Mouse (Mus musculus) heart, embryonic 16.5 days (tissue): ENCODE results near the gene Arpp19. TPM values are rescaled to one million over a fixed set of nuclear protein-coding genes. Genes with fewer than 3 reads are reported as not detected.

Experiments
- ATAC-seq: fragments of 200-750 bp; cut with Nextera tagmentation; replicated peaks from 2 replicates; pipeline ENCODE4 v1.8.0; 2017; ENCODE audit warnings: moderate number of reproducible peaks; ENCODE audit not compliant: insufficient read depth, low FRiP score; ENCODE audit errors: extremely low read depth
- H3K27ac ChIP-seq: fragments of 300-500 bp; sonication (generic); 2 replicates; pipeline ENCODE4 v1.5.1; 2014; ENCODE audit warnings: mild to moderate bottlenecking, low read length, control low read depth, moderate library complexity
- H3K27me3 ChIP-seq: fragments of 300-500 bp; sonication (generic); 2 replicates; pipeline ENCODE4 v1.6.1; 2014; ENCODE audit warnings: low read length, mixed read lengths; ENCODE audit not compliant: control insufficient read depth, insufficient read depth
- H3K36me3 ChIP-seq: fragments of 300-500 bp; sonication (generic); 2 replicates; pipeline ENCODE4 v1.6.1; 2014; ENCODE audit not compliant: control insufficient read depth, insufficient read depth
- H3K4me1 ChIP-seq: fragments of 300-500 bp; sonication (generic); 2 replicates; pipeline ENCODE4 v1.6.1; 2014; ENCODE audit warnings: low read length, mixed read lengths; ENCODE audit not compliant: control insufficient read depth, insufficient read depth
- H3K4me2 ChIP-seq: fragments of 300-500 bp; sonication (generic); 2 replicates; pipeline ENCODE4 v1.6.1; 2014; ENCODE audit warnings: low read depth, mild to moderate bottlenecking, control low read depth, low read length
- H3K4me3 ChIP-seq: fragments of 300-500 bp; sonication (generic); 2 replicates; pipeline ENCODE4 v1.5.1; 2014; ENCODE audit warnings: mild to moderate bottlenecking, control low read depth, low read length
- H3K9ac ChIP-seq: fragments of 300-500 bp; sonication (generic); 2 replicates; pipeline ENCODE4 v1.6.1; 2014; ENCODE audit warnings: low read length, control low read depth
- H3K9me3 ChIP-seq: fragments of 300-500 bp; sonication (generic); replicated peaks from 2 replicates; pipeline ENCODE4 v1.6.1; 2016; ENCODE audit warnings: low read length; ENCODE audit not compliant: control insufficient read depth
- WGBS: fragments of 180-500 bp; shearing (Covaris S2); extraction: QIAGEN DNeasy Blood & Tissue Kit; methylation state at CpG from one replicate; pipeline ENCODE4 v1.1.7; 2014; 5-methylcytosine and 5-hydroxymethylcytosine counted together
- polyA plus RNA-seq: library from polyadenylated mRNA; unstranded; fragments of >200 nt; fragmentation: Nextera tagmentation; extraction: Ambion mirVana; gene quantifications from 2 replicates; pipeline ENCODE4 v1.2.1, GENCODE M21; 2015

The Arpp19 gene
- polyA plus RNA-seq, 1 experiment from 2014 or later = 195 TPM

DNA sequence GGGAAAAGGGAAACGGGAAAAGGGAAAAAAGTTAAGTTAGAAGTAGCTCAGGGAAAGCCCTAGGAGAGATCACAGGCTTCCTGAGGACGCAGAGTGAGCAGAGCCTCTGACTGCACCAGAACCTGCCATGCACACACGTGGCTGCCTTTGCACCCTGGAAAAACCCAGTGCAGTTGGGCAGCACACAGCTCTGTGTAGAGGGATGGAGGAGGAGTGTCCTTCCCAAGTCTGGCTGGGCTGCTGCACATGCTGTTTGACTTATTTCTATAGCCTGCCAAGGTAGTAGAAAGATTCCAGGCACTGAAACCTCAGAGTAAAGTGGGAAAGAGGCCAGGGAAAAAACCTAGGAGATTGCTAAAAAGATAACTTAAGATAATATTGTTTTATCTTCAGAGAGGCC, 35.2 kb upstream of the Arpp19 start:
- no peak for ATAC-seq
- H3K27ac ChIP-seq = no peak overlapping the region

DNA sequence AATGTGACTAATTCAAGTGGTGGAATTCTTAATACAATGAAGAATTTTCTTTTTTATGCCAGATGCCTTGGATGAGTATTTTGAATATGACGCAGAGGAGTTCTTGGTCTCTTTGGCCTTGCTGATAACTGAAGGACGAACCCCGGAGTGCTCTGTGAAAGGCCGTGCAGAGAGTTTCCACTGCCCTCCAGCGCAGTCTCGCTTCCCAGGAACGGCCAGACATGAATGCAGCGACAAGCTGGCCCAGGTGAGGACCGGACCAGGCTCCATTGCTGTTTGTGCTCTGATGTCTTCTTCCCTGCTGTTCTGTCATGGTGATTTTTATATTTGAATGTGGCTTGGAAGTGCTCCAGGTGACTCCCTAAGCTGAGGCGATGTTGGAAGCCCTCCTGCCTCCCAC, 33.2 kb upstream of the Arpp19 start:
- Histone ChIP-seq H3K4me1 (peaks cover 10% of the 10 kb centered on the region), H3K9ac (no peak overlapping the region), H3K27me3 (no peaks in the 10 kb centered on the region), H3K4me3 (no peak overlapping the region), H3K9me3 (no peaks in the 10 kb centered on the region), H3K27ac (no peak overlapping the region), H3K36me3 (peaks cover 17% of the 10 kb centered on the region), H3K4me2 (no peak overlapping the region)
- 74% methylated on average over 10 of the region's 10 CpGs for WGBS
- no peak for ATAC-seq

More for the DNA sequence above, 35.2 kb upstream of the Arpp19 start:
- H3K27me3 ChIP-seq = no peaks in the 10 kb centered on the region
- H3K9ac ChIP-seq = no peak overlapping the region
- WGBS = 63% methylated on average over 3 of the region's 3 CpGs
- H3K36me3 ChIP-seq = peaks cover 9% of the 10 kb centered on the region; the same call in 1 of the 2 replicates
- no peaks in the 10 kb centered on the region for H3K9me3 ChIP-seq
- H3K4me3 ChIP-seq = no peak overlapping the region
- peaks cover 10% of the 10 kb centered on the region for H3K4me1 ChIP-seq
- no peak overlapping the region for H3K4me2 ChIP-seq

GRCm38 (mm10) chr9:75016591-75016990, 20.8 kb upstream of the Arpp19 start:
- Histone ChIP-seq H3K4me3 (no peak overlapping the region), H3K9me3 (no peaks in the 10 kb centered on the region), H3K27me3 (no peaks in the 10 kb centered on the region), H3K27ac (no peak overlapping the region), H3K9ac (no peak overlapping the region), H3K36me3 (peaks cover 26% of the 10 kb centered on the region), H3K4me1 (no peaks in the 10 kb centered on the region), H3K4me2 (no peak overlapping the region)
- WGBS = 94% methylated on average over 2 of the region's 2 CpGs
- no peak for ATAC-seq

DNA sequence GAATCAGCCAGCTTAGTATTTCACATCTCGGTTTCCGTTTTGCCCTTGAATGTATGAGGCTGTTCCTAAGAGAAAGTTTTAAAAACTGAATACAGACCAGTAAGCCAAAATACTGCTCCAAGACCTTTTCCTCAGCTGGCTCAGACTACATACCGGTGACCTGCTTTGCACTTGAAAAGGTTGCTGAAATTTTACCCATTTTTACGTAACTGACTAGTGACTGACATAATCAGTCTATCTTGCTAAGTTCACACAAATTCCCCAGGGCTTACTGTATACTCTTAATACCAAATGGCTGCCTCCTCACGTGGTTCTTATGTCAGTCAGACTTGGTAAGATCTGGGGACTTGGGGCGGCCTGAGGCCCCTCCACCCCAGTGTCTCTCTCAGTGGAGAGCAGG, 18.2 kb upstream of the Arpp19 start:
- 0 out of 2 replicates have a peak, but pooled peaks cover 2% of the 10 kb centered on the region for H3K4me1 ChIP-seq
- ATAC-seq = no peak
- 91% methylated on average over 6 of the region's 6 CpGs for WGBS
- H3K36me3 ChIP-seq = peaks cover 22% of the 10 kb centered on the region
- no peak overlapping the region for H3K4me3 ChIP-seq
- no peaks in the 10 kb centered on the region for H3K9me3 ChIP-seq
- no peak overlapping the region for H3K9ac ChIP-seq
- H3K27ac ChIP-seq = no peak overlapping the region
- no peaks in the 10 kb centered on the region for H3K27me3 ChIP-seq
- no peak overlapping the region for H3K4me2 ChIP-seq

GRCm38 (mm10) chr9:75019592-75019991, 17.8 kb upstream of the Arpp19 start:
- Histone ChIP-seq H3K36me3 (peaks cover 21% of the 10 kb centered on the region), H3K9me3 (no peaks in the 10 kb centered on the region), H3K9ac (no peak overlapping the region), H3K4me3 (no peak overlapping the region), H3K4me2 (no peak overlapping the region), H3K27me3 (no peaks in the 10 kb centered on the region), H3K4me1 (0 out of 2 replicates have a peak, but pooled peaks cover 2% of the 10 kb centered on the region), H3K27ac (no peak overlapping the region)
- 92% methylated on average over 3 of the region's 3 CpGs for WGBS
- ATAC-seq = no peak

GRCm38 (mm10) chr9:75020561-75020960, 16.9 kb upstream of the Arpp19 start:
- Histone ChIP-seq H3K27me3 (no peaks in the 10 kb centered on the region), H3K9me3 (0 out of 2 replicates have a peak, but pooled peaks cover under 1% of the 10 kb centered on the region), H3K27ac (no peak overlapping the region), H3K4me1 (0 out of 2 replicates have a peak, but pooled peaks cover 2% of the 10 kb centered on the region), H3K36me3 (peaks cover 17% of the 10 kb centered on the region), H3K4me3 (no peak overlapping the region), H3K4me2 (no peak overlapping the region), H3K9ac (no peak overlapping the region)
- ATAC-seq = no peak
- WGBS = 80% methylated on average over 4 of the region's 4 CpGs

DNA sequence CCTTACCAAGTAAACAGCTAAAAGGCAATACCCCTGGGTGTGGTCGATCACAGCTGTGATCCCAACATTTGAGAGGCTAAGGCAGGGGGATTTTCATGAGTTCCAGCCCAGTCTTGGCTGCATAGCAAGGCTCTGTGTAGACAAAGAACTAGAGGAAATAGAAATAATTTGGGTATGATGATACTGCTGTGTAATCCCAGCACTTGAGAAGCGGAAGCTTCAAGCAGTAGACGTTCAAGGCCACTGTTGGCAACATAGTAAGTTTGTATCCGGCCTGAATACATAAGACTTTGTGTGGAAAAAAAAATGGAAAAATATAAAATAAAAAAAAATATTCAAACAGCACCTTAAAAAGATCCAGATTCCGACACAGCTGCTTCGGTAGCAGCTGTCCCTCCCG, 14.9 kb upstream of the Arpp19 start:
- no peak for ATAC-seq
- Histone ChIP-seq H3K4me3 (no peak overlapping the region), H3K4me1 (0 out of 2 replicates have a peak, but pooled peaks cover 2% of the 10 kb centered on the region), H3K9ac (no peak overlapping the region), H3K9me3 (peaks cover 3% of the 10 kb centered on the region; the same call in 1 of the 2 replicates), H3K27ac (no peak overlapping the region), H3K27me3 (no peaks in the 10 kb centered on the region), H3K36me3 (peaks cover 17% of the 10 kb centered on the region), H3K4me2 (no peak overlapping the region)
- 78% methylated on average over 7 of the region's 7 CpGs for WGBS

DNA sequence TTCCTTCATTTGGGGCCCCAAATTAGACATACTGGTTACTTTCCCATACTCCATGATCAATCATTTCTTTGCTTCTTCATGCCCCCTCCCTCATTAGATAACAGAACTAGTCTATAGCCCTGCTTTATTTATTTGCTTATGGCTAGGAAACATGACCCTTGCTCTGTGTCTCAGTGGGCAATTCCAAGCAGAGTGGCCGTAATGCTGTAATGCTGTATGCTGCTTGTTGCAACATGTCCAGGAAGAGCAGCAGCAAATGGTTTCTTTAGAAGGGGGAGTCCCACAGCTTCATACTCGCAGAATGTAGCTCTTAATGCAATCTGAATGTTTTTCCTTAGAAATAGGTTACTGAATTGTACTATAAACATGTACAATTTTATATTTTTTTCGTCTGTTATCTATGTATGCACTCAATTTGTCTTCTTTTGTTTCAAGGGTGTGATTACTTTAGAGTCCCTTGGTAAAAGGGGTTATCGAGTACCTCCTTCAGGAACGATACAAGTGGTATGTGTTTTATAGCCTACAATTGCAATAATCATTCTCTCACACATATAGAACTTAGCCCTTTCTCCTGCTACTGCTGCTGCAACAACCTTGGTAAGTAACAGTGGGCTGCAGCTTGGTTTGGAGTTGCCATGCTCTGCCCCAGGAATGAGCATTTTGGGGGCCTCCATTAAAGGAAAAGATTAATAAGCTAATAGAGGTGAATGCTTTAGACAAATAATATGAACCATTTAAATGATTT, 14.1 kb upstream of the Arpp19 start:
- Histone ChIP-seq H3K36me3 (peaks cover 17% of the 10 kb centered on the region), H3K4me2 (no peak overlapping the region), H3K4me3 (no peak overlapping the region), H3K27ac (no peak overlapping the region), H3K9me3 (peaks cover 3% of the 10 kb centered on the region; the same call in 1 of the 2 replicates), H3K9ac (no peak overlapping the region), H3K27me3 (no peaks in the 10 kb centered on the region), H3K4me1 (0 out of 2 replicates have a peak, but pooled peaks cover 2% of the 10 kb centered on the region)
- ATAC-seq = no peak
- 79% methylated on average over 5 of the region's 5 CpGs for WGBS

- WGBS = 31% methylated on average over 7 of the region's 7 CpGs
- ATAC-seq = no peak
- peaks cover 3% of the 10 kb centered on the region; the same call in 1 of the 2 replicates for H3K9me3 ChIP-seq
- 0 out of 2 replicates have a peak, but pooled peaks cover 2% of the 10 kb centered on the region for H3K4me1 ChIP-seq
- H3K9ac ChIP-seq = no peak overlapping the region
- H3K4me2 ChIP-seq = no peak overlapping the region
- no peak overlapping the region for H3K4me3 ChIP-seq
- no peak overlapping the region for H3K27ac ChIP-seq
- H3K36me3 ChIP-seq = peaks cover 16% of the 10 kb centered on the region
- no peaks in the 10 kb centered on the region for H3K27me3 ChIP-seq
Observed at GRCm38 (mm10) chr9:75024089-75024488, 13.3 kb upstream of the Arpp19 start.
